Mouse (Mus musculus) thymus, adult 18-20 months (tissue): ENCODE results near the gene 9930104L06Rik.
"Not testable (repeated sequence)": the region's sequence is repeated elsewhere in the genome, so short reads cannot be mapped to it uniquely, and the experiment has no call there.

ENCODE experiments used
- DNase-seq, 2 experiments: peaks; one replicate each; pipeline ENCODE4 v3.0.0; 2022; ENCODE audit warnings: mixed read lengths in 2 of 2

The 9930104L06Rik gene

GRCm38 (mm10) chr4:124936613-124937471 is at the start of gene 9930104L06Rik:
Gene 9930104L06Rik (plus strand): TSS chr4:124937048.
- peak; percentile 85 to 94 for DNase-seq

GRCm38 (mm10) chr4:124888702-124889101 is 48.1 kb upstream of the 9930104L06Rik start:
- no peak for DNase-seq

- no peak for DNase-seq
These were observed 46.9 kb upstream of the 9930104L06Rik start for GRCm38 (mm10) chr4:124889935-124890334.

- DNase-seq = no peak
These were observed 46.0 kb upstream of the 9930104L06Rik start for GRCm38 (mm10) chr4:124890831-124891230.

- no peak for DNase-seq
These were observed 43.1 kb upstream of the 9930104L06Rik start for GRCm38 (mm10) chr4:124893769-124894168.

- DNase-seq = no peak
These were observed 42.1 kb upstream of the 9930104L06Rik start for GRCm38 (mm10) chr4:124894508-124895428.

- DNase-seq = no peak
These were observed 38.4 kb upstream of the 9930104L06Rik start for GRCm38 (mm10) chr4:124898428-124898827.

- DNase-seq = no peak
These were observed 36.9 kb upstream of the 9930104L06Rik start for GRCm38 (mm10) chr4:124899906-124900305.

GRCm38 (mm10) chr4:124905417-124905816 is 31.4 kb upstream of the 9930104L06Rik start:
- DNase-seq = no peak

- DNase-seq = no peak
These were observed 30.7 kb upstream of the 9930104L06Rik start for GRCm38 (mm10) chr4:124905971-124906822.

GRCm38 (mm10) chr4:124928102-124928501 is 8.7 kb upstream of the 9930104L06Rik start:
- DNase-seq = no peak

GRCm38 (mm10) chr4:124939211-124939610 is 2.4 kb downstream of the 9930104L06Rik start, which contains the start of gene Cdca8:
Gene Cdca8 (minus strand): TSS chr4:124939311.
- not testable (repeated sequence) for DNase-seq

- peak; percentile 25 to 32 for DNase-seq
These were observed 6.2 kb downstream of the 9930104L06Rik start for GRCm38 (mm10) chr4:124943022-124943421.

- DNase-seq = no peak
These were observed 6.9 kb downstream of the 9930104L06Rik start for GRCm38 (mm10) chr4:124943781-124944180.

- no peak for DNase-seq
These were observed 8.1 kb downstream of the 9930104L06Rik start for GRCm38 (mm10) chr4:124944961-124945360.

- DNase-seq = no peak
These were observed 12.6 kb downstream of the 9930104L06Rik start for GRCm38 (mm10) chr4:124949488-124949887.

- no peak for DNase-seq
These were observed 13.6 kb downstream of the 9930104L06Rik start for GRCm38 (mm10) chr4:124950181-124951035.

- DNase-seq = no peak
These were observed 14.2 kb downstream of the 9930104L06Rik start for GRCm38 (mm10) chr4:124951036-124951433.

- DNase-seq = no peak
These were observed 16.7 kb downstream of the 9930104L06Rik start for GRCm38 (mm10) chr4:124953546-124953945.

GRCm38 (mm10) chr4:124957284-124957683 is 20.4 kb downstream of the 9930104L06Rik start:
- DNase-seq = no peak

GRCm38 (mm10) chr4:124959062-124959461 is 22.2 kb downstream of the 9930104L06Rik start:
- DNase-seq = no peak
